Mouse (Mus musculus) spleen, adult 2 months (tissue): ENCODE measurements around the gene Cdan1.

Experiments
- CTCF ChIP-seq: fragments of 200-500 bp; IDR thresholded peaks from 2 replicates; pipeline ENCODE4 v1.5.1; 2011; ENCODE audit warnings: mild to moderate bottlenecking, inconsistent platforms; ENCODE audit not compliant: insufficient read depth, insufficient read length, insufficient replicate concordance; ENCODE audit errors: extremely low read depth
- POLR2A ChIP-seq: fragments of 200-500 bp; IDR thresholded peaks from 2 replicates; pipeline ENCODE4 v1.6.1; 2011; ENCODE audit warnings: low read depth, low read length, inconsistent platforms

DNA sequence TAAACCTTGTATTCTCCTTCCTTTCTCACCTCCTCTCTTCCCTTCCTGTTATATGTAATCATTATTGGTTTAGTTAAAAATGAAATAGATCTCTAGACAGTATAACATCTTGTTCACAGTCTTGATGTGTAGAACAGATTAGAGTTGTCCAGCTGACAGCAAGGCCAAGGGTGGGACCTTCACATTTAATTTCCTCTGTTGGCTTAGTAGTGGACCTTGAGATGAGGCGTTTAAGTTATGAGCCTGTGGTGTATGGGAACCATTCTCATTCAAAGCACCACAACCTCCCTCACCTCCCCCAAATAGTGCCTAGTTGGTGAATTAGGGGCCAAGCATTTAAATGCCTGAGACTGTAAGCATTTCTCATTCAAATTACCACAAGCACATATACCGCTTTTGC is 182.5 kb downstream of the Cdan1 start:
- TF ChIP-seq POLR2A (no peak), CTCF (no peak)
